Mouse (Mus musculus) neutrophil, adult 5-6 weeks (primary cell): ENCODE measurements around the gene Tmem151a. TPM values are rescaled to one million over a fixed set of nuclear protein-coding genes. Genes with fewer than 3 reads are reported as not detected.

Experiments used
- total RNA-seq: library from RNA; stranded (forward); fragments of 200-1000 nt; gene quantifications from 2 replicates; pipeline ENCODE4 v1.2.3, GENCODE M21; 2017

Tmem151a gene
- total RNA-seq, 1 experiment from 2014 or later = not detected

Other genes with a start within 250 kb of the Tmem151a start
- gene Ccs, start 246.2 kb downstream of the Tmem151a start, total RNA-seq = 10.9 and 16.5 TPM in 2 replicates
- gene Ccdc87, start 246.2 kb downstream of the Tmem151a start, total RNA-seq = not detected in 2 replicates
- 0.23 and 0.37 TPM in 2 replicates for gene Ctsf, start 230.4 kb downstream of the Tmem151a start, total RNA-seq
- gene Actn3, start 207.6 kb downstream of the Tmem151a start, total RNA-seq = not detected in 2 replicates
- 8.4 and 9.9 TPM in 2 replicates for gene Zdhhc24, start 206.9 kb downstream of the Tmem151a start, total RNA-seq
- gene Bbs1, start 178.9 kb downstream of the Tmem151a start, total RNA-seq = 2.2 and 2.5 TPM in 2 replicates
- 37.8 and 42.8 TPM in 2 replicates for gene Dpp3, start 157.2 kb downstream of the Tmem151a start, total RNA-seq
- 0.25 and 0.70 TPM in 2 replicates for gene Peli3, start 142.4 kb downstream of the Tmem151a start, total RNA-seq
- gene Mrpl11, start 123.4 kb downstream of the Tmem151a start, total RNA-seq = 11.2 and 14.5 TPM in 2 replicates
- gene Npas4, start 95.2 kb downstream of the Tmem151a start, total RNA-seq = not detected in 2 replicates
- 1.2 TPM in 1 of 2 replicates, not detected in the other for gene Slc29a2, start 61.7 kb downstream of the Tmem151a start, total RNA-seq
- 0.49 and 0.81 TPM in 2 replicates for gene B4gat1, start 46.7 kb downstream of the Tmem151a start, total RNA-seq
- 2.3 and 4.3 TPM in 2 replicates for gene AC124502.3, start 46.6 kb downstream of the Tmem151a start, total RNA-seq
- gene Brms1, start 44.2 kb downstream of the Tmem151a start, total RNA-seq = 31.8 and 34.6 TPM in 2 replicates
- 0.12 and 0.70 TPM in 2 replicates for gene Rin1, start 35.0 kb downstream of the Tmem151a start, total RNA-seq
- gene Cd248, start 17.5 kb downstream of the Tmem151a start, total RNA-seq = not detected in 2 replicates
- gene Yif1a, start 3.0 kb upstream of the Tmem151a start, total RNA-seq = 6.9 and 10.4 TPM in 2 replicates
- gene Cnih2, start 13.0 kb upstream of the Tmem151a start, total RNA-seq = not detected in 2 replicates
- 74.5 and 91.6 TPM in 2 replicates for gene Rab1b, start 21.5 kb upstream of the Tmem151a start, total RNA-seq
- gene Klc2, start 33.0 kb upstream of the Tmem151a start, total RNA-seq = 16.7 and 18.7 TPM in 2 replicates
- 50.5 and 54.0 TPM in 2 replicates for gene Pacs1, start 187.6 kb upstream of the Tmem151a start, total RNA-seq
- gene Sf3b2, start 209.9 kb upstream of the Tmem151a start, total RNA-seq = 273 and 288 TPM in 2 replicates
- gene Gal3st3, start 212.8 kb upstream of the Tmem151a start, total RNA-seq = not detected in 2 replicates